Mouse (Mus musculus) E14TG2a.4 (cell line): ENCODE data around the gene Gucy2e.

Source experiments
- CTCF ChIP-seq: conservative IDR thresholded peaks from 2 replicates; pipeline ENCODE4 v1.5.1; 2014; ENCODE audit warnings: low read length
- POU5F1 ChIP-seq: IDR thresholded peaks from 2 replicates; pipeline ENCODE4 v1.6.1; 2014; ENCODE audit warnings: low read length, borderline replicate concordance

GRCm38 (mm10) chr11:69202469-69203230 lies 34.2 kb downstream of the Gucy2e start:
- TF ChIP-seq CTCF (no peak), POU5F1 (no peak)
